Mouse (Mus musculus): Measurements from ENCODE around the gene Nav2. TPM values are rescaled to one million over a fixed set of nuclear protein-coding genes. Genes with fewer than 3 reads are reported as not detected.
A peak's percentile ranks its signal among the peaks of the same experiment; 100 is the strongest.

Gene Nav2
- polyA plus RNA-seq, 1 experiment from 2014 or later = 2.8 TPM

GRCm38 (mm10) chr7:49507943-49508506, 599.5 kb downstream of the Nav2 start:
- H3K9me3 ChIP-seq (replicated peaks) = no peaks in the 10 kb centered on the region
- H3K9ac ChIP-seq = no peak overlapping the region
- no peaks in the 10 kb centered on the region for H3K36me3 ChIP-seq
- no peak overlapping the region for H3K27ac ChIP-seq
- H3K4me1 ChIP-seq = peaks cover 11% of the 10 kb centered on the region; the same call in 1 of the 2 replicates
- 68% methylated on average over 7 of the region's 7 CpGs for WGBS (ENCODE audit: insufficient replicate concordance)
- no peaks in the 10 kb centered on the region for H3K27me3 ChIP-seq (replicated peaks)
- no peak overlapping the region for H3K4me3 ChIP-seq
- no peak overlapping the region for H3K4me2 ChIP-seq
- ATAC-seq = no peak

- no peak for ATAC-seq
- no peaks in the 10 kb centered on the region for H3K9me3 ChIP-seq (replicated peaks)
- 43% methylated on average over 7 of the region's 7 CpGs for WGBS (ENCODE audit: insufficient replicate concordance)
- no peak overlapping the region for H3K4me2 ChIP-seq
- no peaks in the 10 kb centered on the region for H3K27me3 ChIP-seq (replicated peaks)
- H3K9ac ChIP-seq = no peak overlapping the region
- no peak overlapping the region for H3K4me3 ChIP-seq
- no peaks in the 10 kb centered on the region for H3K36me3 ChIP-seq
- no peak overlapping the region for H3K27ac ChIP-seq
- 0 out of 2 replicates have a peak, but pooled peaks cover 3% of the 10 kb centered on the region for H3K4me1 ChIP-seq
Measured at GRCm38 (mm10) chr7:49511820-49512453, 603.4 kb downstream of the Nav2 start.

- no peak overlapping the region for H3K9ac ChIP-seq
- H3K9me3 ChIP-seq (replicated peaks) = no peaks in the 10 kb centered on the region
- no peak overlapping the region for H3K27ac ChIP-seq
- H3K4me2 ChIP-seq = no peak overlapping the region
- no peak overlapping the region for H3K4me3 ChIP-seq
- H3K4me1 ChIP-seq = 0 out of 2 replicates have a peak, but pooled peaks cover 3% of the 10 kb centered on the region
- no peaks in the 10 kb centered on the region for H3K27me3 ChIP-seq (replicated peaks)
- H3K36me3 ChIP-seq = no peaks in the 10 kb centered on the region
- WGBS (ENCODE audit: insufficient replicate concordance) = 52% methylated on average over 6 of the region's 6 CpGs
- ATAC-seq = no peak
Measured at GRCm38 (mm10) chr7:49513763-49514437, 605.4 kb downstream of the Nav2 start.

- Histone ChIP-seq H3K27me3 (replicated peaks) (no peaks in the 10 kb centered on the region), H3K4me1 (0 out of 2 replicates have a peak, but pooled peaks cover 3% of the 10 kb centered on the region), H3K36me3 (no peaks in the 10 kb centered on the region), H3K9ac (no peak overlapping the region), H3K4me3 (no peak overlapping the region), H3K4me2 (no peak overlapping the region), H3K27ac (no peak overlapping the region), H3K9me3 (replicated peaks) (no peaks in the 10 kb centered on the region)
- 70% methylated on average over 2 of the region's 2 CpGs for WGBS (ENCODE audit: insufficient replicate concordance)
- ATAC-seq = no peak
Measured at GRCm38 (mm10) chr7:49515012-49515411, 606.5 kb downstream of the Nav2 start.

GRCm38 (mm10) chr7:49520504-49520903, 612.0 kb downstream of the Nav2 start:
- WGBS (ENCODE audit: insufficient replicate concordance) = 56% methylated on average over 2 of the region's 2 CpGs
- Histone ChIP-seq H3K4me3 (no peak overlapping the region), H3K9me3 (replicated peaks) (no peaks in the 10 kb centered on the region), H3K27me3 (replicated peaks) (peaks cover 27% of the 10 kb centered on the region), H3K36me3 (no peaks in the 10 kb centered on the region), H3K27ac (no peak overlapping the region), H3K9ac (no peak overlapping the region), H3K4me1 (peaks cover 27% of the 10 kb centered on the region), H3K4me2 (no peak overlapping the region)
- ATAC-seq = no peak

GRCm38 (mm10) chr7:49521349-49521748, 612.8 kb downstream of the Nav2 start:
- Histone ChIP-seq H3K4me2 (no peak overlapping the region), H3K4me1 (peaks cover 30% of the 10 kb centered on the region), H3K4me3 (no peak overlapping the region)

GRCm38 (mm10) chr7:49521976-49522375, 613.5 kb downstream of the Nav2 start:
- H3K27me3 ChIP-seq (replicated peaks) = peaks cover 27% of the 10 kb centered on the region
- H3K36me3 ChIP-seq = no peaks in the 10 kb centered on the region
- whole genome bisulfite sequencing (ENCODE audit: insufficient replicate concordance) = 3% methylated on average over 9 of the region's 9 CpGs
- no peak overlapping the region; the same call in 1 of the 2 replicates for H3K4me3 ChIP-seq
- no peak for ATAC-seq
- no peak overlapping the region for H3K9ac ChIP-seq
- peak overlapping the region; percentile 48 for H3K4me2 ChIP-seq
- no peaks in the 10 kb centered on the region for H3K9me3 ChIP-seq (replicated peaks)
- H3K27ac ChIP-seq = no peak overlapping the region
- H3K4me1 ChIP-seq = peaks cover 30% of the 10 kb centered on the region

More at GRCm38 (mm10) chr7:49521349-49521748, 612.8 kb downstream of the Nav2 start:
- WGBS (ENCODE audit: insufficient replicate concordance) = 30% methylated on average over 4 of the region's 4 CpGs
- no peaks in the 10 kb centered on the region for H3K9me3 ChIP-seq (replicated peaks)
- no peak overlapping the region for H3K9ac ChIP-seq
- no peak overlapping the region for H3K27ac ChIP-seq
- H3K36me3 ChIP-seq = no peaks in the 10 kb centered on the region
- no peak for ATAC-seq
- H3K27me3 ChIP-seq (replicated peaks) = peaks cover 27% of the 10 kb centered on the region

GRCm38 (mm10) chr7:49522411-49523114, 614.0 kb downstream of the Nav2 start:
- Histone ChIP-seq H3K4me1 (peaks cover 34% of the 10 kb centered on the region), H3K27me3 (replicated peaks) (peaks cover 27% of the 10 kb centered on the region)
- 3% methylated on average over 24 of the region's 24 CpGs for WGBS (ENCODE audit: insufficient replicate concordance)

GRCm38 (mm10) chr7:49523115-49523445, 614.6 kb downstream of the Nav2 start:
- peaks cover 27% of the 10 kb centered on the region for H3K27me3 ChIP-seq (replicated peaks)
- no peaks in the 10 kb centered on the region for H3K36me3 ChIP-seq
- WGBS (ENCODE audit: insufficient replicate concordance) = 23% methylated on average over 4 of the region's 4 CpGs
- H3K9me3 ChIP-seq (replicated peaks) = no peaks in the 10 kb centered on the region
- H3K27ac ChIP-seq = no peak overlapping the region
- H3K4me3 ChIP-seq = peak overlapping the region; percentile 37
- ATAC-seq = no peak
- no peak overlapping the region; the same call in 1 of the 2 replicates for H3K9ac ChIP-seq
- peaks cover 39% of the 10 kb centered on the region for H3K4me1 ChIP-seq
- H3K4me2 ChIP-seq = peak overlapping the region; percentile 48

More at GRCm38 (mm10) chr7:49522411-49523114, 614.0 kb downstream of the Nav2 start:
- Histone ChIP-seq H3K9me3 (replicated peaks) (no peaks in the 10 kb centered on the region), H3K36me3 (no peaks in the 10 kb centered on the region), H3K27ac (peak overlapping the region; percentile 55; the same call in 1 of the 2 replicates), H3K9ac (no peak overlapping the region; the same call in 1 of the 2 replicates), H3K4me3 (peak overlapping the region; percentile 37), H3K4me2 (peak overlapping the region; percentile 48)
- peak; percentile 58 for ATAC-seq

GRCm38 (mm10) chr7:49523729-49524128, 615.2 kb downstream of the Nav2 start:
- peak overlapping the region; percentile 48 for H3K4me2 ChIP-seq
- no peak for ATAC-seq
- H3K36me3 ChIP-seq = no peaks in the 10 kb centered on the region
- H3K9ac ChIP-seq = no peak overlapping the region
- peaks cover 27% of the 10 kb centered on the region for H3K27me3 ChIP-seq (replicated peaks)
- no peaks in the 10 kb centered on the region for H3K9me3 ChIP-seq (replicated peaks)
- WGBS (ENCODE audit: insufficient replicate concordance) = 37% methylated on average over 5 of the region's 5 CpGs
- H3K4me1 ChIP-seq = peaks cover 44% of the 10 kb centered on the region
- H3K4me3 ChIP-seq = peak overlapping the region; percentile 37
- no peak overlapping the region for H3K27ac ChIP-seq

- no peak overlapping the region for H3K4me2 ChIP-seq
- 69% methylated on average over 11 of the region's 11 CpGs for WGBS (ENCODE audit: insufficient replicate concordance)
- H3K27me3 ChIP-seq (replicated peaks) = peaks cover 27% of the 10 kb centered on the region
- H3K9me3 ChIP-seq (replicated peaks) = no peaks in the 10 kb centered on the region
- ATAC-seq = no peak
- H3K4me1 ChIP-seq = peaks cover 40% of the 10 kb centered on the region
- H3K27ac ChIP-seq = no peak overlapping the region
- H3K9ac ChIP-seq = no peak overlapping the region
- H3K36me3 ChIP-seq = no peaks in the 10 kb centered on the region
- H3K4me3 ChIP-seq = no peak overlapping the region
Measured at GRCm38 (mm10) chr7:49525348-49526100, 617.0 kb downstream of the Nav2 start.

All from liver, embryonic 12.5 days (tissue).